Mouse (Mus musculus) hindbrain, embryonic 16.5 days (tissue): ENCODE results near the gene Dnttip2. TPM values are rescaled to one million over a fixed set of nuclear protein-coding genes. Genes with fewer than 3 reads are reported as not detected.
"Not testable (repeated sequence)": the region's sequence is repeated elsewhere in the genome, so short reads cannot be mapped to it uniquely, and the experiment has no call there.

Source experiments
- ATAC-seq: fragments of 200-750 bp; cut with Nextera tagmentation; 2 replicates; pipeline ENCODE4 v1.8.0; 2017; ENCODE audit warnings: moderate TSS enrichment, moderate library complexity
- H3K27ac ChIP-seq: fragments of 300-500 bp; sonication (generic); 2 replicates; pipeline ENCODE4 v1.5.1; 2014; ENCODE audit warnings: low read depth, mild to moderate bottlenecking, control low read depth, low read length, moderate library complexity
- H3K27me3 ChIP-seq: fragments of 300-500 bp; sonication (generic); replicated peaks from 2 replicates; pipeline ENCODE4 v1.6.1; 2014; ENCODE audit warnings: low read length; ENCODE audit not compliant: control insufficient read depth, insufficient read depth
- H3K36me3 ChIP-seq: fragments of 300-500 bp; sonication (generic); 2 replicates; pipeline ENCODE4 v1.6.1; 2014; ENCODE audit warnings: mild to moderate bottlenecking, low read length, moderate library complexity, mixed read lengths; ENCODE audit not compliant: control insufficient read depth, insufficient read depth
- H3K4me1 ChIP-seq: fragments of 300-500 bp; sonication (generic); 2 replicates; pipeline ENCODE4 v1.6.1; 2014; ENCODE audit warnings: low read depth, low read length; ENCODE audit not compliant: control insufficient read depth, insufficient read depth
- H3K4me2 ChIP-seq: fragments of 300-500 bp; sonication (generic); 2 replicates; pipeline ENCODE4 v1.6.1; 2014; ENCODE audit warnings: mild to moderate bottlenecking, low read length, control low read depth, moderate library complexity
- H3K4me3 ChIP-seq: fragments of 300-500 bp; sonication (generic); 2 replicates; pipeline ENCODE4 v1.5.1; 2014; ENCODE audit warnings: mild to moderate bottlenecking, low read length, control low read depth, moderate library complexity
- H3K9ac ChIP-seq: fragments of 300-500 bp; sonication (generic); 2 replicates; pipeline ENCODE4 v1.6.1; 2014; ENCODE audit warnings: low read depth, mild to moderate bottlenecking, control low read depth, low read length, moderate library complexity
- H3K9me3 ChIP-seq: fragments of 300-500 bp; sonication (generic); 2 replicates; pipeline ENCODE4 v1.6.1; 2014; ENCODE audit warnings: mild to moderate bottlenecking, low read length, moderate library complexity; ENCODE audit not compliant: control insufficient read depth
- WGBS: fragments of 180-500 bp; shearing (Covaris S2); extraction: QIAGEN DNeasy Blood & Tissue Kit; methylation state at CpG from one replicate; pipeline ENCODE4 v1.1.7; 2014; 5-methylcytosine and 5-hydroxymethylcytosine counted together
- polyA plus RNA-seq: library from polyadenylated mRNA; unstranded; fragments of >200 nt; fragmentation: Nextera tagmentation; extraction: Ambion mirVana; gene quantifications from 2 replicates; pipeline ENCODE4 v1.2.1, GENCODE M21; 2015

Dnttip2 gene
- polyA plus RNA-seq, 1 experiment from 2014 or later, result 39.8 TPM

DNA sequence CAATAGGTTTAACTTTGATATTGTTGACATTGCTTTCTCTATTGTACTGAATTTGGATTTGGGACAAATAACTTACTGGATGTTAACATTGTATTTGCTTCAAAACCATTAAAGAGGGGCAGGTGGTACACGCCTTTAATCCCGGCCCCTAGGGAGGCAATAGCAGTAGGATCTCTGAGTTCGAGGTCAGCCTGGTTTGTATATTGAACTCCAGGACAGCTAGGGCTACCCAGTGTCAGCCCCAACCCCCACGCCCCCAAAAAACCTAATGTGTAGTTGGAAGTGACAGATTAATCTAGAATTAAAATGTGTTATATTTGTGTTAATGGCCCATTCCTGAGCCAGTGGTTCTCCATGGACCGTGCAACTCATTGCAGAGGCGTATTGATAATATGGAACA lies 27.8 kb upstream of the Dnttip2 start:
- Histone ChIP-seq H3K9me3 (no peaks in the 10 kb centered on the region), H3K4me2 (peak overlapping the region; percentile 52), H3K4me1 (peaks cover 14% of the 10 kb centered on the region), H3K27me3 (no peaks in the 10 kb centered on the region), H3K4me3 (peak overlapping the region; percentile 93), H3K36me3 (no peaks in the 10 kb centered on the region), H3K9ac (peak overlapping the region; percentile 96), H3K27ac (no peak overlapping the region)
- no peak for ATAC-seq
- 25% methylated on average over 6 of the region's 6 CpGs for whole genome bisulfite sequencing

DNA sequence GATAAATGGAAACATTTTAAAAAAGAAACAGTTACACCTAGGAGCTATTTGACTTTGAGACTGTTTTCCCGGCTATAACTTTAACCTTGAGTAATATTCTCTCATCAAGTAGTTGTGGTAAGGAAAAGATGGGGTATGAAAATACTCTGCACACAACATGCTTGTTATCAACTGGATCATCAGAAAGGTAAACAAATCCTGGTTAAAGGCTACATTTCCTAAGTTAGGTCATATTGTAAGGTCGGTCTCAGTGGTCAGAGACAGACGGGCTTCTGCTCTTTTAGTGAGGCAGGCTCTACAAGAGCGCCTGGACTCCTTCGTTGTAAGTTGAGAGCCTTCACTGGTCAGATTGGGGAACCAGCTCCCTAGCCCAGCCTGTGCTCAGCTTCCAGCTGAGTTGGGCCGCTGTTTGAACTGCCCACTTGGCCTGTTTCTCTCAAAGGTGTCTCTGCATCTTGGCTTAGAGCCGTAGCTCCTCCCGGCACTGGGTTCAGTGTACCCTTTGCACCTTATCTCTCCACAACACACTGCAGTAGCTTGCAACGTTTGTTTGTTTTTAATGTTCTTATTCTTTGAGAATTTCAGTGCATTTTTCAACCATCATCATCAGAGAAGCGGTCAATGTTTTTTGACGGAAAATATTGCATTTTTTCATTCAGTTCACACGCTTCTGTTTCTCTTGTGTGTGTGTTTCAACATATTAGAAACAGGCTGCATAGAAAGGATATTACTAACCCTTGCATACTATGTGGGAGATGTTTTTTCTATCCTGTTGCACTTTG lies 27.0 kb upstream of the Dnttip2 start:
- Histone ChIP-seq H3K4me1 (peaks cover 14% of the 10 kb centered on the region), H3K4me2 (peak overlapping the region; percentile 52), H3K36me3 (no peaks in the 10 kb centered on the region), H3K4me3 (peak overlapping the region; percentile 93), H3K27me3 (no peaks in the 10 kb centered on the region), H3K9ac (peak overlapping the region; percentile 36; the same call in 1 of the 2 replicates), H3K27ac (no peak overlapping the region), H3K9me3 (no peaks in the 10 kb centered on the region)
- WGBS, result 68% methylated on average over 12 of the region's 12 CpGs
- ATAC-seq, result no peak

DNA sequence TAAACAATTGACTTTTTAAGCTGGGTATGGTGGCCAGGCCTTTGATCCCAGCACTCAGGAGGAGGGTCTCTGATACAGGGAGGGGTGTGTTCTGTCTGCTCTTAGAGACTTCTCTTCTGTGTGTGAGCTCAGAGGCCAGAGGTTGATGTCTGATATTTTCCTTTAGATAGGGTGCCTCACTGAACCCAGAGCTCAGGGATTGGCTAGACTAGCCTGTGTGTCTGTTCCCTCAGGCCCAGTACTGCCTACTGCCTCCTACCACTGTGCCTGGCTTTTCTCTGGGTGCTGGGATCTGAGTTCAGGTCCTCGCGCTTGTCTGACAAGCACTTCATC lies 26.5 kb upstream of the Dnttip2 start:
- Histone ChIP-seq H3K4me3 (no peak overlapping the region), H3K9me3 (no peaks in the 10 kb centered on the region), H3K27me3 (no peaks in the 10 kb centered on the region), H3K4me1 (peaks cover 14% of the 10 kb centered on the region), H3K4me2 (peak overlapping the region; percentile 52), H3K36me3 (no peaks in the 10 kb centered on the region), H3K27ac (no peak overlapping the region), H3K9ac (no peak overlapping the region)
- WGBS, result 97% methylated on average over 2 of the region's 2 CpGs
- ATAC-seq, result no peak

- Histone ChIP-seq H3K4me2 (no peak overlapping the region), H3K27ac (no peak overlapping the region), H3K9ac (no peak overlapping the region), H3K27me3 (no peaks in the 10 kb centered on the region), H3K4me1 (peaks cover 3% of the 10 kb centered on the region), H3K9me3 (no peaks in the 10 kb centered on the region), H3K36me3 (no peaks in the 10 kb centered on the region), H3K4me3 (no peak overlapping the region)
- ATAC-seq, result no peak
- WGBS, result 40% methylated on average over 3 of the region's 3 CpGs
These were observed 21.5 kb upstream of the Dnttip2 start for GRCm38 (mm10) chr3:122252466-122253253.

- H3K4me2 ChIP-seq, H3K4me3 ChIP-seq, H3K9ac ChIP-seq, H3K27me3 ChIP-seq, H3K36me3 ChIP-seq, ATAC-seq, H3K9me3 ChIP-seq, H3K4me1 ChIP-seq, H3K27ac ChIP-seq: not testable (repeated sequence)
- WGBS, result 91% methylated on average over 7 of the region's 7 CpGs
These were observed 20.1 kb upstream of the Dnttip2 start for GRCm38 (mm10) chr3:122254050-122254449.

DNA sequence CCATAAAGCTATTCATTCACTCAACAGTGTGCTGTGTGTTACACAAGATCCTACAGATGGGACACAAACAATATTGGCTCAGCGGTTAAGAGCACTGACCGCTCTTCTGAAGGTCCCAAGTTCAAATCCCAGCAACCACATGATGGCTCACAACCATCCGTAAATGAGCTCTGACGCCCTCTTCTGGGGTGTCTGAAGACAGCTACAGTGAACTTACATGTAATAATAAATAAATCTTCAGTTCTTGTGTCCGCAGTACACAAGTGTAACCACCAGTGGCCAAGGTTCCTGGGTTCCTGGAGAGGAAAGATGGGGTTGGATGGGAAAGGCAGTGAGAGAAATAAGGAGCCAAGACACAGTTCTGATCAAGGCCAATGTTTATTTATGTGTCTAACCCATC lies 4.2 kb upstream of the Dnttip2 start:
- Histone ChIP-seq H3K27ac (no peak overlapping the region), H3K4me3 (no peak overlapping the region), H3K4me2 (no peak overlapping the region), H3K36me3 (peaks cover 10% of the 10 kb centered on the region; the same call in 1 of the 2 replicates), H3K27me3 (no peaks in the 10 kb centered on the region), H3K9me3 (no peaks in the 10 kb centered on the region), H3K9ac (no peak overlapping the region), H3K4me1 (peaks cover 3% of the 10 kb centered on the region)
- ATAC-seq, result no peak
- 77% methylated on average over 5 of the region's 5 CpGs for WGBS

DNA sequence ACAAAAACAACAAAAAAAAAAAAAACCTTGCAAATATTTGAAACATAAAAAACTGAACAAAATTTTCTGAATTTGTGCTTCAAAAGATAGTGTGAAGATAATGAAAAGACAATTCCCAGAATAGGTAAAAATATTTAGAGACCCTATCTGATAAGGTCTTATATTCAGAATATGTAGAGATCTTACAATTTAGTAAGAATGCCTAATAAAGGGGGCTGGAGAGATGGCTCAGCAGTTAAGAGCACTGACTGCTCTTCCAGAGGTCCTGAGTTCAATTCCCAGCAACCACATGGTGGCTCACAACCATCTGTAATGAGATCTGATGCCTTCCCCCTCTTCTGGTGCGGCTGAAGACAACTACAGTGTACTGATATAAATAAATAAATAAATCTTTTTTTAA lies 1.6 kb upstream of the Dnttip2 start:
- H3K4me2 ChIP-seq, H3K4me3 ChIP-seq, H3K36me3 ChIP-seq, ATAC-seq, H3K9me3 ChIP-seq, H3K9ac ChIP-seq, H3K27me3 ChIP-seq, H3K27ac ChIP-seq: not testable (repeated sequence)
- 82% methylated on average over 1 of the region's 1 CpGs for WGBS
- H3K4me1 ChIP-seq, result peaks cover 22% of the 10 kb centered on the region

DNA sequence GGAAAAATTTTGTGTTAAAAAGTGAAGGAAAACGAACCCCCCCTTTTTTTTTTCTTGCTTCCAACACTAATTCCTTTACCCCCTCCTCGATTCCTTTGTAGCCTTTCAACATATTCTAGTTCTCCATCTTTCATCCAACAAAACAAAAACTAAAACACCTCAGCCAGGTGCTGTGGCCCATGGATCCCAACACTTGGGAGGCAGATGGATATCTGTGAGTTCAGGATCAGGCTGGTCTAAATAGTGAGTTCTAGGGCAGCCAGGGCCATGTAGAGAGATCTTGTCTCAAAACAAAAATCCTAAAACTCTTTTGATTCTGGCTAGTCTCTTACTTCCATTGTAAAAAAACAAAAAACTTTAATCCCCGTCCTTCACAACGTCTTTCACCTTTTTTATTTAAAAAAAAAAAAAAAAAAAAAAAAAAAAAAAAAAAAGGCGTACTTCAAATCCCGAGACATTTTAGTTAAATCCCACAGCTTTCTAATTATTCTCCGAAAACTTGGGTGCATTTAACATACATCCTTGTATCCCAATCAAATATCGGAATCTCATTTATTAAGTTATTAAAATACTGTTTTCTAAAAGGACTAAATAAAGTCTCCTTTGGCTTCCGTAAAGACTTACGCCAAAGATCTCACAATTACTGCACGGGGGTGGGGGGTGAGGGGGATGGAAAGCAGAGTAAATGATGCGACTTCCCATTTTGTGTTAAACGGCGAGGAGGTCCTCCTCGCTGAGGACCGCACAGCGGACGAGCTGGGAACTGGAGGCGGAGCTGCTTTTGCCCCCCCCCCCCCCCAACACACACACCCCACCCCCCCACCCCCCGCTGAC lies 564 bp upstream of the Dnttip2 start:
- peaks cover 30% of the 10 kb centered on the region for H3K4me1 ChIP-seq
- peaks cover 3% of the 10 kb centered on the region; the same call in 1 of the 2 replicates for H3K36me3 ChIP-seq
- peak overlapping the region; percentile 98 for H3K4me3 ChIP-seq
- H3K9ac ChIP-seq, result peak overlapping the region; percentile 60
- ATAC-seq, result no peak; the same call in 1 of the 2 replicates
- 11% methylated on average over 18 of the region's 20 CpGs for WGBS
- H3K27ac ChIP-seq, result peak overlapping the region; percentile 68; the same call in 1 of the 2 replicates
- H3K4me2 ChIP-seq, result peak overlapping the region; percentile 49
- no peaks in the 10 kb centered on the region for H3K9me3 ChIP-seq
- H3K27me3 ChIP-seq, result no peaks in the 10 kb centered on the region

DNA sequence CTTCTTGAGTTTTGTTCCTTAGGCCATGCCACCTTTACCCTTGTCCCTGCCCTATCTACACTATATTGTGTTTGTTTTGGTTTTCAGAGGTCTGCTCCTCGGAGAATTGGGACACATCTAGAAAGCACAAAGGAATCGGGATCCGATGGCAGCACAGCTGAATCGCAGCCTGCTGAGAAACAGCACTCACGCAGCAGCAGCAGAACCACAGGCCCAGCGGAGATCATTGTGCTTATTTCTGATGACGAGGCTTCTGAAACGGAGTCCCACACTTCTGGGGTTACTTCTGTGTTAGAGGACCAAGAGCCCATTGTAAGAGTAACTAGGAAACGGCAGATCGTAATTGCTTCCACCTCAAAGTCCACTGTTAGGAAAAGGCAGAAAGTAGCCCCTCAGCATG lies 923 bp downstream of the Dnttip2 start:
- Histone ChIP-seq H3K27ac (no peak overlapping the region), H3K4me1 (peaks cover 30% of the 10 kb centered on the region), H3K27me3 (no peaks in the 10 kb centered on the region), H3K4me3 (peak overlapping the region; percentile 98), H3K36me3 (peaks cover 10% of the 10 kb centered on the region), H3K9ac (no peak overlapping the region), H3K4me2 (peak overlapping the region; percentile 86), H3K9me3 (no peaks in the 10 kb centered on the region)
- ATAC-seq, result no peak
- 77% methylated on average over 10 of the region's 10 CpGs for WGBS
